Mouse (Mus musculus): Measurements from ENCODE around the gene Ect2. TPM values are rescaled to one million over a fixed set of nuclear protein-coding genes. Genes with fewer than 3 reads are reported as not detected.

Gene Ect2
- polyA plus RNA-seq, 1 experiment from 2014 or later, result 10.8 TPM

GRCm38 (mm10) chr3:27102965-27103364 is 50.7 kb downstream of the Ect2 start:
- no peak overlapping the region for H3K9ac ChIP-seq
- no peaks in the 10 kb centered on the region for H3K36me3 ChIP-seq
- no peak for ATAC-seq (ENCODE audit: low read depth)
- WGBS, result 95% methylated on average over 6 of the region's 6 CpGs
- H3K27me3 ChIP-seq, result no peaks in the 10 kb centered on the region
- H3K4me3 ChIP-seq, result no peak overlapping the region
- no peak overlapping the region for H3K4me2 ChIP-seq
- no peaks in the 10 kb centered on the region for H3K4me1 ChIP-seq (replicated peaks)
- H3K27ac ChIP-seq (replicated peaks), result no peak overlapping the region
- H3K9me3 ChIP-seq, result no peaks in the 10 kb centered on the region

GRCm38 (mm10) chr3:27098633-27099032 is 55.0 kb downstream of the Ect2 start:
- H3K4me2 ChIP-seq, result no peak overlapping the region
- WGBS, result 59% methylated on average over 6 of the region's 6 CpGs
- no peaks in the 10 kb centered on the region for H3K27me3 ChIP-seq
- no peaks in the 10 kb centered on the region for H3K4me1 ChIP-seq (replicated peaks)
- no peak overlapping the region for H3K27ac ChIP-seq (replicated peaks)
- no peak overlapping the region for H3K9ac ChIP-seq
- H3K36me3 ChIP-seq, result 0 out of 2 replicates have a peak, but pooled peaks cover 5% of the 10 kb centered on the region
- H3K9me3 ChIP-seq, result no peaks in the 10 kb centered on the region
- no peak for ATAC-seq (ENCODE audit: low read depth)
- no peak overlapping the region for H3K4me3 ChIP-seq

DNA sequence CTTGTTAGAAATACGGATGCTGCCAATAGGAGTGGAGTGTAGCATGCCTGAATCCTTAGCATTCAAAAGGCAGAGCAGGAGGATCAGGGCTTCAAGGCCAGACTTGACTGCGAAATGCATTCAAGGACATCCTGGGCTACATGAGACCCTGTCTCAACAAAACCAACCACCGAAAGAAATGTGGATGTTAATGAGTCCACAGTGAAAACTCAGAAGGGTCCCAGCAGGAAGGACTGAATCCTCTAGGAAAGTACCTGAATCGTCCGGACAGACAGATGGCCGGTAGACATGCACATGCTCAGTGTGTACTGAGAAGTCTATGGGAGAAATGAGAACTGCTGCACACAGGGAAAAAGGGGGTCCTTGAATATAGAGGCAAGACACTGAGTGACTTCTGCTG is 67.5 kb downstream of the Ect2 start:
- no peaks in the 10 kb centered on the region for H3K27me3 ChIP-seq
- WGBS, result 94% methylated on average over 6 of the region's 6 CpGs
- no peak overlapping the region for H3K27ac ChIP-seq (replicated peaks)
- H3K36me3 ChIP-seq, result peaks cover 4% of the 10 kb centered on the region; the same call in 1 of the 2 replicates
- no peak overlapping the region for H3K4me3 ChIP-seq
- H3K4me1 ChIP-seq (replicated peaks), result no peaks in the 10 kb centered on the region
- ATAC-seq (ENCODE audit: low read depth), result no peak
- H3K4me2 ChIP-seq, result no peak overlapping the region
- no peak overlapping the region for H3K9ac ChIP-seq
- no peaks in the 10 kb centered on the region for H3K9me3 ChIP-seq

DNA sequence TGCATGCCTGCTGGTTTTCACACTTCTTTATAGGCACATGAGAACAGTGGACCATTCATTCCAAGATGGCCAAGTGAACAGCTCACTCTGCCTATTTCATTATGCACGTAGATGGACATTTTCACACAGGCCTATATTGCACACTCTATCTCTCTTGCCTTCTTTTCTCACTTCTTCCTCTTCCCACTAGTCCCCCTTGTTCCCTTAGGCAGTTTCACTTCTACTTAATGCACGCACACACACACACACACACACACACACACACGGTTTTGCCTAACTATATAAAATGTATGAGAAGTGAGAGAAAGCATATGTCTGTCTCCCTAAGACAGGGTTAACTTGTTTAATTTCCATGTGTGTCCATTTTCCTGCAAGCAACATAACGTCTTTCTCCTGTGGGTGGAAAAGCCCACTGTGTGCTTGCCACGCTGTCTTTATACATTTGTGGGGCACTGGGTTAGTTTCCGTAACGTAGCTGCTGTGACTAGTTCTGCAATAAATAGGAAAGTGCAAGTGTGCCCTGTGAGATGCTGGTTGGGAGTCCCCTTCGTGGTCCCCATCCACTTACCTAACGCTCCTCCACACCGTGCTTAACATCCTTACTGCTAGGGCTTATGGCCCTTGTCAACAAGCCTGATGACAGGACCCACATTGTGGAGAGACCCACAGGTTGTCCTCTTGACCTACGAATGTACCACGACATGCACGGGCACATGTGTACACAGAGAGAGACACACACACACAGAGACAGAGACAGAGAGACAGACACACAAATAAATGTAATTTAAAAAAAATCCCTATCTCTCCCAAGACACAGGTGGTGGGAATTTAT is 72.2 kb downstream of the Ect2 start:
- H3K4me1 ChIP-seq (replicated peaks), result no peaks in the 10 kb centered on the region
- H3K27me3 ChIP-seq, result no peaks in the 10 kb centered on the region
- H3K27ac ChIP-seq (replicated peaks), result no peak overlapping the region
- 86% methylated on average over 13 of the region's 13 CpGs for WGBS
- H3K4me2 ChIP-seq, result no peak overlapping the region
- no peaks in the 10 kb centered on the region for H3K9me3 ChIP-seq
- no peak for ATAC-seq (ENCODE audit: low read depth)
- H3K9ac ChIP-seq, result no peak overlapping the region
- no peaks in the 10 kb centered on the region for H3K36me3 ChIP-seq
- no peak overlapping the region for H3K4me3 ChIP-seq

- no peaks in the 10 kb centered on the region for H3K27me3 ChIP-seq
- no peak overlapping the region for H3K4me2 ChIP-seq
- H3K4me1 ChIP-seq (replicated peaks), result no peaks in the 10 kb centered on the region
- H3K27ac ChIP-seq (replicated peaks), result no peak overlapping the region
- no peak overlapping the region for H3K9ac ChIP-seq
- no peak for ATAC-seq (ENCODE audit: low read depth)
- H3K9me3 ChIP-seq, result no peaks in the 10 kb centered on the region
- 75% methylated on average over 7 of the region's 7 CpGs for WGBS
- no peak overlapping the region for H3K4me3 ChIP-seq
- no peaks in the 10 kb centered on the region for H3K36me3 ChIP-seq
Measured at GRCm38 (mm10) chr3:27080061-27080770, 73.5 kb downstream of the Ect2 start.

DNA sequence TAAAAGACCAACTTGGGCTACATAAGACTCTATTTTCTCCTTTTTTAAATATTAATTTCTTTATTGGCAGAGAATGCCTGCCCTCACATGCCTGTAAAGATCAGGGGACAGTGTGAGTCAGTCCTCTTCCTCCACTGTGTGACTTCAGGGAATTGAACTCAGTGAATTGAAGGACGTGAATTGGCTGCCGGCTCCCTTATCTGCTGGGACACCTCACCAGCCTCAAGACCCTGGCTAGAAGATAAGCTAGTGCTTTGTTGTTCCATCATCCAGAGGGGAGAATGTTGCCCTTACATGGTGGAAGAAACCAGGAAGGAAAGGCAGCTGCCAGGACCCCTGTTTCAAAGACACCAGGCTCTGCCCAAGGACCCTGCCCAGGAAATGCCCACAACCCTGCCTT is 79.8 kb downstream of the Ect2 start:
- WGBS, result 86% methylated on average over 2 of the region's 2 CpGs
- no peak overlapping the region for H3K4me2 ChIP-seq
- peaks cover 13% of the 10 kb centered on the region for H3K4me1 ChIP-seq (replicated peaks)
- H3K27ac ChIP-seq (replicated peaks), result no peak overlapping the region
- no peaks in the 10 kb centered on the region for H3K27me3 ChIP-seq
- ATAC-seq (ENCODE audit: low read depth), result no peak
- H3K4me3 ChIP-seq, result no peak overlapping the region
- H3K36me3 ChIP-seq, result no peaks in the 10 kb centered on the region
- no peaks in the 10 kb centered on the region for H3K9me3 ChIP-seq
- no peak overlapping the region for H3K9ac ChIP-seq

DNA sequence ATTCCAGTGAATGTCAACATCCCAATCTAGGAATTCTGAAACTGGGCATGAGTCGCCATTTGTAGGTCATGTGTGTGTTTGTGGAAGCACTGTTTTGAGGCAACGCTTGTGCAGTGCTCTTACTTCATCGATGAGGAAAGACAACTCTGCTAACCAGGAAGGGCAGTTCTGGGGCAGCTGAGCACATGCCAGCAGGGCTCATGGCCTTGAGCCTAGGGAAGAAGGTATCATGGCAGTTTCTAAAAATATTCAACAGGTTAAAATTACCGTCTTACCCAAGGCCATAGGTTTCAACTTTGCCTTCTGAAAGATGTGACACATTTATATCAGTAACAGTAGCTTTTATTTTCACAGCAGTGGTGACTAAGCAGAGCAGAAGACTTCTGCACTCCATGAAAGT is 82.0 kb downstream of the Ect2 start:
- 92% methylated on average over 4 of the region's 4 CpGs for WGBS
- H3K9ac ChIP-seq, result no peak overlapping the region
- peaks cover 13% of the 10 kb centered on the region for H3K4me1 ChIP-seq (replicated peaks)
- no peak for ATAC-seq (ENCODE audit: low read depth)
- no peak overlapping the region for H3K27ac ChIP-seq (replicated peaks)
- H3K4me3 ChIP-seq, result no peak overlapping the region
- no peaks in the 10 kb centered on the region for H3K9me3 ChIP-seq
- no peaks in the 10 kb centered on the region for H3K36me3 ChIP-seq
- no peak overlapping the region for H3K4me2 ChIP-seq
- no peaks in the 10 kb centered on the region for H3K27me3 ChIP-seq

DNA sequence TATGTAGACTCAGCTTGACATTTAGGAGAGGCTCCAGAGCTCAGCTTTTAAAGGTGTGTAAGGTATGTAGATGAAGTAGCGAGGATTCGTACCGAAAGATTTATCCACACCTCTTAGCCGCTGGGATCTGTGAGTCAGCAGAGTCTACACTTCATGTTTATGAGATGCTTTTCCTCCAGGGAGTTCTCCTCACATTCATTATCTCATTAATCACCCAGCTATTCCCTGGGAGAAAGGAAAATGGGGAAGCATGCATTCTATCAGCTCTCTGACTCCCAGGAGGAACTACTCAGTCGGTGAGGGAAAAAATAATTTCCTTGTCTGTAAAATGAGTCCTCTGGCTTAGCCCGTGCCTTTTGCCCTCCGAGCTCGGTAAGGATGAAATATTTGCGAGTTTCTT is 83.3 kb downstream of the Ect2 start:
- H3K9me3 ChIP-seq, result no peaks in the 10 kb centered on the region
- H3K36me3 ChIP-seq, result no peaks in the 10 kb centered on the region
- no peak overlapping the region for H3K9ac ChIP-seq
- H3K27ac ChIP-seq (replicated peaks), result peak overlapping the region; percentile 61
- no peaks in the 10 kb centered on the region for H3K27me3 ChIP-seq
- H3K4me2 ChIP-seq, result peak overlapping the region; percentile 31
- ATAC-seq (ENCODE audit: low read depth), result peak; percentile 40
- WGBS, result 47% methylated on average over 9 of the region's 9 CpGs
- H3K4me3 ChIP-seq, result no peak overlapping the region
- peaks cover 13% of the 10 kb centered on the region for H3K4me1 ChIP-seq (replicated peaks)

DNA sequence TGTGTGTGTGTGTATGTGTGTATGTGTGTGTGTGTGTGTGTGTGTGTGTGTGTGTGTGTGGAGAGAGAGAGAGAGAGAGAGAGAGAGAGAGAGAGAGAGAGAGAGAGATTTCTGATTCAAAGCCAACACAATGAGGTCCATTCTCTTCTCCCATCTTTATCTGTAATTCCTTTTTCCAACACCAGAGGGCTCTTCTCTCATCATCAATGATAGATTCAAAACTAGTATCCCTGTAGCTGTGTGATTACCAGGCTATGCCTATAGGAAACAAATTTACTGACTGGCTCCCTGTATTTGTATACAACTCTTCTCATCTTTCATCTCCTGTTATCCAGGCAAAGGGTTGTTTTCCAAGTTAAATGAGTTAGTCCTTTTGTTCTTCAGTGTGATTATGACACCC is 86.5 kb downstream of the Ect2 start:
- H3K4me2 ChIP-seq, result no peak overlapping the region
- no peak for ATAC-seq (ENCODE audit: low read depth)
- H3K4me3 ChIP-seq, result no peak overlapping the region

GRCm38 (mm10) chr3:27064886-27065285 is 88.8 kb downstream of the Ect2 start:
- Histone ChIP-seq H3K27me3 (no peaks in the 10 kb centered on the region), H3K9me3 (no peaks in the 10 kb centered on the region), H3K36me3 (no peaks in the 10 kb centered on the region), H3K4me1 (replicated peaks) (peaks cover 9% of the 10 kb centered on the region), H3K4me3 (no peak overlapping the region), H3K27ac (replicated peaks) (no peak overlapping the region), H3K9ac (no peak overlapping the region), H3K4me2 (no peak overlapping the region)
- WGBS, result 88% methylated on average over 2 of the region's 2 CpGs
- no peak for ATAC-seq (ENCODE audit: low read depth)

More for the DNA sequence above, 86.5 kb downstream of the Ect2 start:
- Histone ChIP-seq H3K27ac (replicated peaks) (no peak overlapping the region), H3K4me1 (replicated peaks) (peaks cover 13% of the 10 kb centered on the region), H3K27me3 (no peaks in the 10 kb centered on the region), H3K9ac (no peak overlapping the region), H3K36me3 (no peaks in the 10 kb centered on the region), H3K9me3 (no peaks in the 10 kb centered on the region)

DNA sequence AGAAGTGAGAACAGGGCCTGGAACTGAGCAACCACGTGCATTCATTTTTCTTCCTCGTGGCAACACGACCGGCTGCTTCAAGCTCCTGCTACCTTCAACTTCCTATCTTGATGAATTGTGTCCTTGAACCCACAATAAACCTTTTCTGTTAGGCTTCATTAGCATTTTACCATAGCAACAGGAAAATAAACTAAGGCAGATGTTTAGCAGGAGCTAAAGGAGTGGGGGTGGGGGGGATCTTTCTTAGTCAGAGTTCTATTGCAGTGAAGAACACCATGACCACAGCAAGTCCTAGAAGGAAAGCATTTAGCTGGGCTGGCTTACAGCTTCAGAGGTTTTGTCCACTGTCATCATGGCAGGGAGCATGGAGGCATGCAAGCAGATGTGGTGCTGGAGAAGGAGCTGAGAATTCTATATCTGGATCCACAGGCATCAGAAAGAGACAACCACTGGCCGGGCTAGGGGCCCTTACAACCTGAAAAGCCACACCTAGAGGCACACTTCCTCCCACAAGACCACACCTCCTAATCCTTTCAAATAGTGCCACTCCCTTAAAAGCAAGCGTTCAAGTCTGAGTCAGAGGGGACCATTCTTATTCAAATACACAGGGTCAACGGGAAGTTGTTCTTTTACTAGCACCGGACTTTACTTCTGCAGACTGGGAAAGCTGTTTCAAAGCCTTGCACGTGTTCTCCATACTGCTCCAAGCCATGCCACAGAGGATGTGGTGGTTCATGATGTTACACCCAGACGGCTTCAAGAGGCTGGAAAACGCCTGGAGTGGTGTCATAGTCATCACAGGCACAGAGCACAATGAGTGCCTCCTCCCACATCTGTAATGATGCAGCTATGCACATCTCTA is 90.0 kb downstream of the Ect2 start:
- no peaks in the 10 kb centered on the region for H3K27me3 ChIP-seq
- no peak overlapping the region for H3K4me2 ChIP-seq
- no peak overlapping the region for H3K9ac ChIP-seq
- H3K9me3 ChIP-seq, result no peaks in the 10 kb centered on the region
- no peak for ATAC-seq (ENCODE audit: low read depth)
- no peaks in the 10 kb centered on the region for H3K36me3 ChIP-seq
- peaks cover 9% of the 10 kb centered on the region for H3K4me1 ChIP-seq (replicated peaks)
- no peak overlapping the region for H3K4me3 ChIP-seq
- H3K27ac ChIP-seq (replicated peaks), result no peak overlapping the region
- 61% methylated on average over 11 of the region's 11 CpGs for WGBS

GRCm38 (mm10) chr3:27060441-27060840 is 93.2 kb downstream of the Ect2 start:
- no peak for ATAC-seq (ENCODE audit: low read depth)
- H3K4me2 ChIP-seq, result no peak overlapping the region
- H3K27me3 ChIP-seq, result no peaks in the 10 kb centered on the region
- no peak overlapping the region for H3K4me3 ChIP-seq
- no peak overlapping the region for H3K27ac ChIP-seq (replicated peaks)
- H3K9me3 ChIP-seq, result no peaks in the 10 kb centered on the region
- H3K9ac ChIP-seq, result no peak overlapping the region
- H3K4me1 ChIP-seq (replicated peaks), result peaks cover 9% of the 10 kb centered on the region
- 91% methylated on average over 12 of the region's 12 CpGs for WGBS
- no peaks in the 10 kb centered on the region for H3K36me3 ChIP-seq

All from neural tube, embryonic 13.5 days (tissue).